Mouse (Mus musculus) heart, embryonic 12.5 days (tissue): ENCODE measurements at regions not wholly inside any gene's neighbourhood (a gene's known extent, or its start where the extent isn't known, plus 50 kb on each side); places are given as distances from the start of the nearest gene placed in this dataset.

Experiments
- ATAC-seq: fragments of 200-750 bp; cut with Nextera tagmentation; 2 replicates; pipeline ENCODE4 v1.8.0; 2017; ENCODE audit warnings: moderate TSS enrichment, moderate library complexity; ENCODE audit not compliant: insufficient number of reproducible peaks, low FRiP score
- H3K27ac ChIP-seq: fragments of 300-500 bp; sonication (generic); 2 replicates; pipeline ENCODE4 v1.5.1; 2016; ENCODE audit warnings: mild to moderate bottlenecking, moderate library complexity; ENCODE audit not compliant: poor library complexity, severe bottlenecking
- H3K27me3 ChIP-seq: fragments of 300-500 bp; sonication (generic); replicated peaks from 2 replicates; pipeline ENCODE4 v1.6.1; 2016; ENCODE audit warnings: mild to moderate bottlenecking, moderate library complexity
- H3K36me3 ChIP-seq: fragments of 300-500 bp; sonication (generic); 2 replicates; pipeline ENCODE4 v1.6.1; 2016; ENCODE audit warnings: mild to moderate bottlenecking, moderate library complexity
- H3K4me1 ChIP-seq: fragments of 300-500 bp; sonication (generic); replicated peaks from 2 replicates; pipeline ENCODE4 v1.6.1; 2016; ENCODE audit warnings: mild to moderate bottlenecking
- H3K4me2 ChIP-seq: fragments of 300-500 bp; sonication (generic); 2 replicates; pipeline ENCODE4 v1.6.1; 2016; ENCODE audit warnings: mild to moderate bottlenecking, moderate library complexity
- H3K4me3 ChIP-seq: fragments of 300-500 bp; sonication (generic); 2 replicates; pipeline ENCODE4 v1.5.1; 2016; ENCODE audit warnings: mild to moderate bottlenecking
- H3K9ac ChIP-seq: fragments of 300-500 bp; sonication (generic); 2 replicates; pipeline ENCODE4 v1.6.1; 2016; ENCODE audit warnings: mild to moderate bottlenecking, moderate library complexity
- H3K9me3 ChIP-seq: fragments of 300-500 bp; sonication (generic); replicated peaks from 2 replicates; pipeline ENCODE4 v1.6.1; 2016; ENCODE audit warnings: mild to moderate bottlenecking, moderate library complexity
- WGBS: fragments of 180-500 bp; shearing (Covaris S2); methylation state at CpG from one replicate; pipeline ENCODE4 v1.1.7; 2016; 5-methylcytosine and 5-hydroxymethylcytosine counted together

GRCm38 (mm10) chrX:12219474-12219873 lies 59.3 kb upstream of the Bcor start:
- Histone ChIP-seq H3K9ac (no peak overlapping the region), H3K4me3 (no peak overlapping the region), H3K27ac (no peak overlapping the region), H3K27me3 (peaks cover 8% of the 10 kb centered on the region), H3K4me1 (no peaks in the 10 kb centered on the region), H3K4me2 (no peak overlapping the region), H3K9me3 (no peaks in the 10 kb centered on the region), H3K36me3 (no peaks in the 10 kb centered on the region)
- 63% methylated on average over 8 of the region's 8 CpGs for WGBS
- no peak for ATAC-seq

DNA sequence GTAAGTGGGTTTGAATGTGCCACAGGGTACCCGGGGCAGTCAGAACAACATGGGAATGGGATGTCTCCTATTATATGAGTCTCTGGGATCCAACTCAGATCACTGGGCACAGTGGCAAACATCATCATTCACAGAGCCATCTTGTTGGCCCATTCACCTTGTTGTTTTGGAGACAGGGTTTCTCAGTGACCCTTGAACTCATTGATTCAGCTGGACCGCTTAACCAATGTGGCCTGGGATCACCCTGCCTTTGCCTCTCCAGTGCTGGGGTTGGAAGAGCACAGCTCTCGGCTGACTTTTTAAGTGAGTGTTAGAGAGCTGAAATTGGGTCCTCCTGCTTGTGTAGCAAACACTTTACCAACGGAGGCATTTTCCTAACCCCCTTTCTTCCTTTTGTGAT lies 64.2 kb upstream of the Bcor start:
- no peaks in the 10 kb centered on the region for H3K36me3 ChIP-seq
- no peak overlapping the region for H3K4me3 ChIP-seq
- 65% methylated on average over 4 of the region's 4 CpGs for WGBS
- H3K27me3 ChIP-seq: peaks cover 20% of the 10 kb centered on the region
- H3K9ac ChIP-seq: no peak overlapping the region
- H3K9me3 ChIP-seq: no peaks in the 10 kb centered on the region
- ATAC-seq: no peak
- H3K4me1 ChIP-seq: no peaks in the 10 kb centered on the region
- H3K4me2 ChIP-seq: no peak overlapping the region
- no peak overlapping the region for H3K27ac ChIP-seq

- H3K27me3 ChIP-seq: peaks cover 20% of the 10 kb centered on the region
- no peaks in the 10 kb centered on the region for H3K4me1 ChIP-seq
- 0 out of 2 replicates have a peak overlapping the region, but pooled peaks have one; percentile 12 for H3K9ac ChIP-seq
- no peak for ATAC-seq
- peak overlapping the region; percentile 71 for H3K4me2 ChIP-seq
- no peaks in the 10 kb centered on the region for H3K9me3 ChIP-seq
- no peak overlapping the region for H3K27ac ChIP-seq
- 5% methylated on average over 19 of the region's 19 CpGs for WGBS
- no peaks in the 10 kb centered on the region for H3K36me3 ChIP-seq
- H3K4me3 ChIP-seq: peak overlapping the region; percentile 34
Observed at GRCm38 (mm10) chrX:12225116-12225891, 65.1 kb upstream of the Bcor start.

DNA sequence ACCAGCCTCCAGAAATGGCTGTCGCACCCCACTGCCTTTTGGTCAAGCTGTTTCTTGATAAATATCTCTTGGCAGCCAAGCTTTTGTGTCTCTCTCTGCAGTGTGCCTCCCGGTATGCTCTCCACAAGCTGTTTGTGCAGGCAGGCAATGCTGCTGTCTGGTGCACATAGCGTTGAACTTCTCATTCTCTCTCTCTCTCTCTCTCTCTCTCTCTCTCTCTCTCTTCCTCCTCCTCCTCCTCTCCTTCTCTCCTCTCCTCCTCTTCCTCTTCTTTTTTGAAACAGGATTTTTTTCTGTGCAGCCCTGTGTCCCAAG lies 65.7 kb upstream of the Bcor start:
- H3K9me3 ChIP-seq: 0 out of 2 replicates have a peak, but pooled peaks cover 3% of the 10 kb centered on the region
- 19% methylated on average over 3 of the region's 3 CpGs for WGBS
- no peak for ATAC-seq
- no peaks in the 10 kb centered on the region for H3K36me3 ChIP-seq
- peak overlapping the region; percentile 71 for H3K4me2 ChIP-seq
- no peak overlapping the region for H3K27ac ChIP-seq
- H3K4me3 ChIP-seq: peak overlapping the region; percentile 34
- H3K4me1 ChIP-seq: no peaks in the 10 kb centered on the region
- H3K27me3 ChIP-seq: peaks cover 20% of the 10 kb centered on the region
- H3K9ac ChIP-seq: no peak overlapping the region

DNA sequence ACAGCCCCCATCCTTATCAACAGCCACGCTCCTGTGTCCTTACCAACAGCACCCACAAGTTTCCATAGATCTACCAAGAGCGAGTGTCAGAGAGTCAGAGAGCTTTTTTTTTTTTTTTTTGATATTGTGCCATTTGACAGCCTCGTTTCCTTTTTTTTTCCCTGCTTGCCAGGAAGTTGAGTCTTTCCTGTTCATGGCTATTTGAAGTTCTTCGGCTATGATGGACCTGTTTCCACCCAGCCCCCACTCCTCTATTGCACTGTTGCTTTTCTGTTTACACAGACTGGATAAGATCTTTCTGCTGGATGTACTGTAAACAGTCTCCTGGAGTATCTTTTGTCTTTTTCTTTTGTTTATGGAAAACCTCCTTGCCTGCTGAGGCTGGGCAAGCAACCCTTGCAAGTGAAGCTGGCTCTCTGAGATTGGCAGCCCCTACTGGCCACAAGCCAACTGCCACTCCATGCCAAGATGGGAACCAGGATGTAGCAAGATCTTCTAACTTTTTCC lies 80.4 kb upstream of the Bcor start:
- H3K9me3 ChIP-seq: peaks cover 7% of the 10 kb centered on the region; the same call in 1 of the 2 replicates
- no peaks in the 10 kb centered on the region for H3K36me3 ChIP-seq
- H3K9ac ChIP-seq: no peak overlapping the region
- H3K4me1 ChIP-seq: no peaks in the 10 kb centered on the region
- 43% methylated on average over 4 of the region's 4 CpGs for WGBS
- no peak overlapping the region for H3K4me3 ChIP-seq
- no peak for ATAC-seq
- no peak overlapping the region for H3K4me2 ChIP-seq
- no peak overlapping the region for H3K27ac ChIP-seq
- no peaks in the 10 kb centered on the region for H3K27me3 ChIP-seq

DNA sequence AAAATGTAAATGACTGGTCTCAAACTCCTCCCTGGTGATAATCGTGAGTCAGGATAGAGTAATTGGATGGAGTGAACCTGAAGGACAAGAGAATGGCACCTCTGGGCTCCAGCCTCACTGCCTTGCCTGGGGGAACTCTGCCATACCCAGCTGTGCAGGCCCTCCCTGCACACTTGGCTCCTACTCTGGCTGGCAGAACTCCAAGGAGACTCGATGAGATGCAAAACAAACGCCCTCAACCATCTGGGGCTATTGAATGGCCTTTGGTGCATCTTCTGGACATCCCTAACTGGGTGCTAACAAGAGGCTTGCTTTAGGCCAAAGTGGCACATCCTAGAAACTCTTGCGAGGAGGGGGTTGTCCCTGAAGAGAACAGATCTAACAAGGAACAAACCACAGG lies 81.6 kb upstream of the Bcor start:
- Histone ChIP-seq H3K9me3 (peaks cover 7% of the 10 kb centered on the region; the same call in 1 of the 2 replicates), H3K4me1 (no peaks in the 10 kb centered on the region), H3K27ac (no peak overlapping the region), H3K4me3 (no peak overlapping the region), H3K4me2 (no peak overlapping the region), H3K36me3 (no peaks in the 10 kb centered on the region), H3K27me3 (no peaks in the 10 kb centered on the region), H3K9ac (no peak overlapping the region)
- ATAC-seq: no peak
- 53% methylated on average over 4 of the region's 4 CpGs for WGBS

- no peak for ATAC-seq
- Histone ChIP-seq H3K9ac (no peak overlapping the region), H3K36me3 (no peaks in the 10 kb centered on the region), H3K4me1 (no peaks in the 10 kb centered on the region), H3K27me3 (peaks cover 6% of the 10 kb centered on the region; the same call in 1 of the 2 replicates), H3K9me3 (peaks cover 4% of the 10 kb centered on the region; the same call in 1 of the 2 replicates), H3K27ac (no peak overlapping the region), H3K4me3 (no peak overlapping the region), H3K4me2 (no peak overlapping the region)
- 40% methylated on average over 4 of the region's 4 CpGs for WGBS
Observed at GRCm38 (mm10) chrX:12249071-12249470, 88.9 kb upstream of the Bcor start.

DNA sequence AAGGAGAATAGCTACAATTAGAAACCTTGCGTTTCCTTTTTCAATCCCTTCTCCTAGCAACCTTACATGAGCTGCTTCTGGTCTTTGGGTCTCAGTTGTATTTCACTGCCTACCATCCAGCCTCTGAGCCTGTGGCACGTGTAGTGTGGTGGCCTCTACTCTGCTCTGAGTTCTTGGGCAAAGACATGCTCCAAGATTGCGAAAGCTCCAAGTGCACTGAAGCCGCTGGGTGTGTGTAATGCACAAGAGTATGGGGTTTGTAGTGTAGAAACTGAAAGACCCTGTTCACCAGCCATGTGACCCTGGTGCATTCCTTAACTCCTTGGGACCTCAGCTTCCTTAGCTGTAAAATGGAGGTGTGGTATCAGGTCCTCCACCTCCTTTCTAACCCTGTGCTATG lies 89.8 kb upstream of the Bcor start:
- no peak overlapping the region for H3K4me2 ChIP-seq
- H3K27me3 ChIP-seq: peaks cover 6% of the 10 kb centered on the region; the same call in 1 of the 2 replicates
- H3K27ac ChIP-seq: no peak overlapping the region

DNA sequence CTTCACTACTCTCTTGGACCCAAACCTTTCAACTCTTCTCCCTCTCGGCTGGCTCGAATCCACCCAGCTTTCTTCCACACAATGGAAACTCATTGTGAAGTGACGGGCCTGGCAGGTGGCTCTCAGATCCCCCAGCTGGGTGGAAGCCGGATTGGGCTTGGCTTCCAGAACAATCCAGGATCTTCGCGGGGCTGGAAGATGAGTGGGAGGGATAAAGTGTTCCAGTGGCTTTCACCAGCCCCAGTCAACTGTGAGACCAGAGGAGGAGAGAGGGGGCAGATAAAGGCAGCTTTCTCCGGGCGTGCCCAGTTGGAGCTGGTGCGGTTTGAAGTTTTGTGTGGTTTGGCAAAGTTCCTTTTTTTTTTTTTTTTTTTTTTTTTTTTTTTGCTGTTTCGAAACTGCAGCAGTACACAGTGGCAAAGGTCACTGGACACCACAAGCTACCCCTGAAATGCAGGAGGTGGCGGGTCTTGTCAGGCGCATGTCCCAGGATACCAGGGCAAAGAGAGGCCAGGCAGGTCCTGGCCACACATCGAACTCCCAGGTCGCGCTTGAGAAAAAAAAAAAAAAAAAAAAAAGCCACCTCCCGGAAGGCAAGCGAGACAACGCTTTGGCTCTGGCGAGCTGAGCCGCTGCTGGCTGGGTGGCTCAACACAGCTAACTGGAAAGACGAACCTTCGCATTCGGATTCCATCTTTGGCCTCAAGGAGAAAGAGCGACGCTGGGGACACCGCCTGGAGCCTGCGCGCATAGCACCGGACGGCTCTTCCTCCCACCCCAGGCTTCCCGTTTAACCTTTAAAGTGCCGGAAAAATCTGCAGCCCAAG lies 91.9 kb upstream of the Bcor start:
- peak; percentile 81 for ATAC-seq
- Histone ChIP-seq H3K9me3 (no peaks in the 10 kb centered on the region), H3K4me2 (peak overlapping the region; percentile 73), H3K9ac (peak overlapping the region; percentile 58; the same call in 1 of the 2 replicates), H3K4me3 (peak overlapping the region; percentile 47), H3K36me3 (no peaks in the 10 kb centered on the region), H3K27ac (no peak overlapping the region), H3K27me3 (peaks cover 6% of the 10 kb centered on the region; the same call in 1 of the 2 replicates), H3K4me1 (no peaks in the 10 kb centered on the region)
- 15% methylated on average over 32 of the region's 32 CpGs for WGBS

More for the DNA sequence above, 89.8 kb upstream of the Bcor start:
- Histone ChIP-seq H3K9me3 (no peaks in the 10 kb centered on the region), H3K4me1 (no peaks in the 10 kb centered on the region), H3K36me3 (no peaks in the 10 kb centered on the region), H3K9ac (no peak overlapping the region), H3K4me3 (no peak overlapping the region)
- no peak for ATAC-seq
- 79% methylated on average over 4 of the region's 4 CpGs for WGBS

- H3K9me3 ChIP-seq: no peaks in the 10 kb centered on the region
- peak overlapping the region; percentile 73 for H3K4me2 ChIP-seq
- H3K4me1 ChIP-seq: no peaks in the 10 kb centered on the region
- peak overlapping the region; percentile 58 for H3K9ac ChIP-seq
- WGBS: 9% methylated on average over 16 of the region's 16 CpGs
- H3K27me3 ChIP-seq: peaks cover 10% of the 10 kb centered on the region; the same call in 1 of the 2 replicates
- no peak for ATAC-seq
- no peaks in the 10 kb centered on the region for H3K36me3 ChIP-seq
- H3K4me3 ChIP-seq: peak overlapping the region; percentile 47
- no peak overlapping the region for H3K27ac ChIP-seq
Observed at GRCm38 (mm10) chrX:12252680-12253021, 92.5 kb upstream of the Bcor start.

- Histone ChIP-seq H3K4me3 (no peak overlapping the region), H3K27me3 (peaks cover 13% of the 10 kb centered on the region; the same call in 1 of the 2 replicates), H3K9ac (no peak overlapping the region), H3K27ac (no peak overlapping the region), H3K9me3 (no peaks in the 10 kb centered on the region), H3K36me3 (no peaks in the 10 kb centered on the region), H3K4me1 (no peaks in the 10 kb centered on the region), H3K4me2 (no peak overlapping the region)
- WGBS: 57% methylated on average over 8 of the region's 8 CpGs
- no peak for ATAC-seq
Observed at GRCm38 (mm10) chrX:12256758-12257157, 96.6 kb upstream of the Bcor start.
